Mouse (Mus musculus) cerebellum, adult 11 months (tissue): ENCODE data around the gene Stx1a.

ENCODE experiments used
- DNase-seq: peaks from one replicate; pipeline ENCODE4 v3.0.0; 2022

The Stx1a gene

DNA sequence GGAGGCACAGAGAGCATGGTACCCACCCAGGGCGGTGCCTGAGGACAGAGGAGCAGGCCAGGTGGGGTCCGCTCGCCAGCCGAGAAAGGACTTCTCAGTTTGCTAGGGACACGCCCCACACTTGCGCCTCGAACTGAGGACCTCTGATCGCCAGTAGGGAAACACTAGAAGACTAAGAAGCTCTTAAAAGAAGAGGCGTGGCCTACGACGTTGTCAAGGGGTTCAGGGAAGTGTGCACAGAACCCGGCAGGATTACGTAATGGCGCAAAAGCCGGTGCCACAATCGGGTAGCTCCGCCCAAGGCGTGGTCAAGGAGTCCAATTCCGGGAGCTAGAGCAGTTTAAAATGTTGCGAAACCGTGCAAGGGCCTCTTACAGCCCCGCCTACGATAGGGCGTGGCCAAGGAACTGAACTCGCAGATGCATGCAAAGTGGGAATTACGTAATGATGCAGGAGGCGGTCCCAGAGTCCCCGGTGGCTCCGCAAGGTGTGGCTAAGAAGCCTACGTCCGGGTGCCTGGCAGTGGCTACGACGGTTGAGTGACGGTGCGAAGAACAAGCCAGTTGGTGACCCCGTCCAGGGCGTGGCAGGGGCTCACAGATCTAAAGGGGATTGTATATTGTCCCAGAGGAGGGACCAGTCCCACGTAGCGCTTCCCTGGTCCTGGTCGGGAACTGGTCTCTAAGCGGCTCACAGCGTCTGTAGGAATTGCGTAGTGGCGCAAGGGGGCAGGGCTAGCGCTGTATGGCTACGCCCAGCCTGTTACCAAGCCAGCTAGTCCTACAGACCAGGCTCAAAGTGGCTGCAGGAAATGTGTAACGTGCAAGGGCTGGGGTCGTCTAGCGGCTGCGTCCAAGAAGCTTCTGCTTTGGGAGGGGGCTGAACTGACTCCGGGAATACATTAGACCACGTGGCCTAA, 14.4 kb upstream of the Stx1a start, which contains the start of gene Abhd11:
TSS of gene Abhd11 (plus strand) at position 482 of the 919 bp plus-strand sequence.
- peak; percentile 99 for DNase-seq

DNA sequence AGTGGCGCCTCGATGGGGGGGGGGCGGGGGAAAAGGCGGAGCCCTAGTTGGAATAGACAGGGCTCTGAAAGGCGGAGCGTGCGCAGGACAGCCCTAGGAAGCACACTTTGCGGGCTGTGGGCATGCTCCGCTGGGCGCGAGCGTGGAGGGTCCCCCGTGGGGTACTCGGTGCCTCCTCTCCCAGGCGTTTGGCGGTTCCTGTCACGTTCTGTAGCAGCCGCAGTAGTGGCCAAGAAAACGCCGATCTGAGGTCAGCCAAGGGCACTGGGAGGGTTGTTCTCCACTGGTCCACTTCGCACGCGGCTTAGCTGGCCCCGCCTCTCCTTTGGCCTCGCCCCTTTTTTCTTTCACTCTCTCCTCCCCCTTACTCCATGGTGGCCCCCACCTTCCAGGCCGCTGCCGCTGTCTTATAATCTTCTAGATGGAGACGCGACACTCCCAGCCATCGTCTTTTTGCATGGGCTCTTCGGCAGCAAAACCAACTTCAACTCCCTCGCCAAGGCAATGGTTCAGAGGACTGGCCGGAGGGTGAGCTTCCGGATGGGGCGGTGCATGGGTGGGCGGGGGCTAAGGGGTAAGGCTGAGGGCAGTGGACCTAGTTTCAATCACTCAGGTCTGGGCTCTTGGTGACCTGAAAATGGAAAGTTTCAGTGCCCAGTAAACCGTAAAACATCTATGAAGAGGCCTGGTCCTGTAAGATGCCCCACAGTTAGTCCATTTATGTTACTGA, 13.5 kb upstream of the Stx1a start:
- DNase-seq, result peak; percentile 85

DNA sequence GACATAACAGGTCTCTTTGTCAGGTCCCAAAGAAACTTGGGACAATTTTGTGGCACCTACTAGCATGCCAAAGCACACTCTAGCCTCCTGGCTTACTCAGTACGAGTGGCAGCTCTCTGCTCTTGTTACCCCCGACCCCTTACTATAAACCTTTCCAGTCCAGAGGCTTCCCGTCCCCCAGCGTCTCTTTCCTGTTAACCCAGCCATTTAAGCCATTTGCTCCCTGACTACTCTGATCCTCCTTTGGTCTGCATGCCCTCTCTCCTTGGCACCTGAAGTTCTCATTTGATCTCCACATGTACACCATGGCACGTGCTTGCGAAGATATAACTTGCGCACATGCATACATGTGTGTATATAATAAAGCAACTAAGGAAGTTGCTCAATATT, 13.0 kb upstream of the Stx1a start:
- no peak for DNase-seq

DNA sequence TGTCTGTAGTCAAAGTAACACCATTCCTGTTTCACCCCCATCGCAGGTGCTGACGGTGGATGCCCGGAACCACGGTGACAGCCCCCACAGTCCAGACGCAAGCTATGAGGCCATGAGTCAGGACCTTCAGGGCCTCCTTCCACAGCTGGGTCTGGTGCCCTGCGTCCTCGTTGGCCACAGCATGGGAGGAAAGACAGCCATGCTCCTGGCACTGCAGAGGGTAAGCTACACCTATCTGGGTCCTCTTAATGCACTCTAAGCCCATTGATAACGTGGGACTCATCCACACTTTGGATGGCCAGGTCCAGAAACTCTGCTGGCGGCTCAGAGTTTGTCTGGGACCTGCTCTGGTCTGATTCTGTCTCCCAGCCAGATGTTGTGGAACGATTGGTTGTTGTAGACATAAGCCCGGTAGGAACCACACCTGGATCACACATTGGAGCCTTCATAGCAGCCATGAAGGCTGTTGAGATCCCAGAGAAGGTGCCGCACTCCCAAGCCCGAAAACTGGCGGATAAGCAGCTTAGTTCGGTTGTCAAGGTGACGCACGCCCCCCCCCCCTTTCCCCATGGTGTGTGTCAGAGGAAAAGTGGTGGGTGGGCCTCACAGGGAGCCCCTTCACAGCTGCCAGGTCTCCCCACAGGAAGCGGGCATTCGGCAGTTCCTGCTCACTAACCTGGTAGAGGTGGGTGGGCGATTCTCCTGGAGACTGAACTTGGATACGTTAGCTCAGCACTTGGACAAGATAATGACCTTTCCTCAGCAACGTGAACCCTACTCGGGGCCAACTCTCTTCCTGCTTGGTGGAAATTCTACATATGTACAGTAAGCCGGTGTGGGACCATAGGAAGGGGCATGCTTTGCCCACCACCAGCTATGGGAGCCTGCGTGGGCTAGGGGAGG, 12.2 kb upstream of the Stx1a start:
- DNase-seq, result no peak

DNA sequence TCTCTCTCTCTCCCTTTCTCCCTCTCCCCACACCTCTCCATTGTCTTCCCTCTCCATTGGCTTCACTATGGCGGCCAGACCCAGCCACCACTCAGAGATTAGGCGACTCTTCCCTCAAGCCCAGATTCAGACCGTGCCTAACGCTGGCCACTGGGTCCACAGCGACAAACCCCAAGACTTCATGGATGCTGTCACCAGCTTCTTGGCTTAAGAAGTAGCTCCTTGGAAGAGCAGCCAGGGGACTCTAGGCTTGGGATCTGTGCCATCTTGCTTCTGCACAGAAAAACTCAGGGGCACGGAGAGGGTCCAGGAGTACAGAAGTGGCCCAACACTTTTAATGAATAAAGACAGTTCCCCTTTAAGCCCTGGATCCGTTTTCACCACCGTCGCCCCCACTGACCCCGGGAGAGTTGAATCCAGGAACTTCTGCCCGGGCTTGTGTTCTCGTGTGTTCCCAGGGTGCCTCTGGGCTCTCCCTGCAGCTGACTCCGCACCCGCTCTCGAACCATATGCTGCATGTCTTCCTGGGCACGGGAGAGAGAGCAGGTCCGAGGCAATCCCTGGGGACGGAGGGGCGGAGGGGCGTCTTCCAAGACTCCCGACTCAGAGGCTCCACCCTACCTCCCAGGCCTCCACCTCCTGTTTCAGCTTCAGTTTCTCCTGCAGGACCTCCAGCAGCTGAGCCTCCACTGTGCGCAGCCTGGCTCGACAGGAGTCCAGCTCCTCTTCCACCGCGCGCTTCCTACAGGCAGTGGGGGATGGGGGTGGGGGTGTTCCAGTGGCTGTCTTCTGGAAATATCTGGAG, 11.3 kb upstream of the Stx1a start:
- no peak for DNase-seq

DNA sequence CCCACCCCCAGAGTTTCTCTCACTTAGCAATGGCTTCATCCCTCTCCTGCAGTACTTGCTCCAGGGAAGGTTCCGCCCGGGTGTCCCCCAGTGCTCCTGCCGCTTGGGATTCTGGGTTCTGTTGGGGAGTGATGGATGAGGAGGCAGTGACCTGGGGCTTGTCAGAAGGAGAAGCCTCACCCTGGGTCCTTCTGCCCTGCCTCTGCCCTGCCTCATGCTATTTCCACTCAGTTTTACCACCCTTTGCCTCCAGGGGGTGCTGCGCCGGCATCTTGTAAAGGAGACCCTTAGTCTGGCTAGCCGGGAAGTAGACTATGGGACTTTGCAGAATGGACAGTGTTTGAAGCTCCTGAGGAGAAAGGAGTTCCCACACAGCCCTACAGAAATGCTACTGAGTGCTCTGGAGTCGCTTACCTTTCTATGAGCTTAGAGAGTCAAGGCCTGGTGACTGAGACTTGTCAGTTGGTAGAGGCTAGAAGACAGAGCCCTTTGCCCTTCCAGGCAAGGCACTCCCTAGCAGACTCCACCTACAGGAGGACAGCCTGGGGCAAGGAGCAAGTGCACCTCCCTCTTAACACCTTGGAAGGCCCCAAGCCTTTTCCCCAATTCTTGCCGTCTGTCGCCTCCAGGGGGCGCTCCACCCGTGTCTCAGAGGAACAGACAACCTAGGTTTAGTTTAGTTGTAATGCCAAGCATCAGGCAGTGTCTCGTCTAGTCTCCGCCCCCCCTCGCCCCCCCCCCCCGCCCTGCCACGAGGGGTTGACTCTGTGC, 10.4 kb upstream of the Stx1a start:
- DNase-seq, result peak; percentile 77

DNA sequence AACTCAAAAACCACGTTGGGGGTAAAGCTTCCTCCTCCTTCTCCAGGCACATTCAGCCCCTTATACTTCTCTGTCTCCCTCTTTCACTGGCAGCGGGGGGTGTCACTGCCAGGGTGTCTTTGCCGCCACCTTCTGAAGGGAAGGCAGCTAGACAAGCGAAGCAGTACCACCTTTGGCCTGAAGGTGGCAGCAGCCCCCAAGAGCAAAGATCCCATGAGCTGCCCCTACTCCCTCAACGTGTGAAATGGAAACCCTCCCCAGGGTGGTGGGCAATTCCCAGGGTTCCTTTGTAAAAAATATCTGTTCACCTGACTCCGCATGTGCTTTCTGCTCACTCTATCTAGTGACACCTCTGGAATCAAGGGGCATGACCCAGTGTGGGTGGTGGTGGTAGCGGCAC, 7.8 kb upstream of the Stx1a start:
- DNase-seq, result peak; percentile 84

DNA sequence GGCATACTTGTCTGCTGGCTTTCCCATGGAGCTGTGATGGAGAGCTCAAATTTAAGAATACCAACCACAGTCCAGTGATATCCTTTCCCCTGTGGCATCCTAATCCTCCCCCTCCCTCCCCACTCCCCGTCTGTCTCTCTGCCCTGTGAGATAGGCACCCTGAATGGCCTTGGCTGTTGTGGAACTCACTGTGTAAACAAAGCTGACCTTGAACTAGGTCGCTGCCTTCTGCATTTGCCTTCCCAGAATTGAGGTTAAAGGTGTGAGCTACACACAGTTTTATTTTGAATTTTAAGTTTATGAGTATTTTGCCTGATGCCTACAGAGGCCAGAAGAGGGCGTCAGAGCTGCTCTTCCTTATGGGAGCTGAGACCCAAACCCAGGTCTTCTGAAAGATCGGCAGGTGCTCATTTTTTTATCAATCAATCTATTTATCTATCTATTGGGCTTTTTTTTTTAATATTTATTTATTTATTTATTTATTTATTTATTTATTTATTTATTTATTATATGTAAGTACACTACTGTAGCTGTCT, 7.0 kb upstream of the Stx1a start:
- DNase-seq, result no peak

DNA sequence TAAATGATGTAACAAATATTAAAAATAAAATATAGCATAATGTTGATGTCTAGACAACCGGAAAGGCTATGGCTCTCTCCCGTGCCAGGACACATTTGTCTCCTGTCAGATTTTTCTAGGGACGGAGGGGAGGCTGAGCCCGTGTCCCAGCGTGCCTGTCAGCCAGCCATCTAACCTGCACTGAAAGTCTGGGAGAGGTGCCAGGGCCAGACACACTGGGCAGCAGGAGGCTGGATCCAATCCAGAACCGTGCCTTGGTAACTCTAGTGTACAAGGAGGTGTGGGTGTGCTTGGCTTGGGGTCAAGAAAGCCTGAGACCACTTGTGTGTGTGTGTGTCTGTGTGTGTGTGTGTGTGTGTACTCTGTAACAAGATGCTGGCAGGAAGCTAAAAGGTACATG, 1.5 kb upstream of the Stx1a start:
- peak; percentile 90 for DNase-seq

DNA sequence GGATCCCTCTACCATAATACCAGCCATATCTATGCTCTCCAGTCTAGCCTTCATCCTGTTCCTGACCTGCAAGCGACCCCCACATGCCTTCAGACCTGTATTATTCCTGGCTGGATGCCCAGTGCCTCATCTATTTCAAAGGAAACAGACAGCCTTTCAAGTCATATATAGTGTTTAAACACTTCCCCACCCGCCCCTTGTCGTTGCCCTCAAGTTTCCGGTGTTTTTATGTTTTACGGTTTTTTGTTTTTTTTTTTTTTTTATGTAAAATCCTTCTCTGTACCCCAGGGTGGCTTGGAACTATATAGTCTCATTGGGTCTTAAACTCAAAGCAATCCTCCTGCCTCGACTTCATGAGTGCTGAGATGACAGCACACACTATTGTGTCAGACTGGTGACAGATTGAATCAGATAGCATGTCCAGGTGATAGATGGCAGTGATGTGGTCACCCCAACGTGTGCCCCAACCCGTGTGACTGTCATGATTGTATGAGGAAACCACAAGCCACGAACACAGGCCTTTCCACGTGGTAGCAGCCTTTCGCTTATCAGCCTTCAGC, 1.5 kb downstream of the Stx1a start:
- no peak for DNase-seq

DNA sequence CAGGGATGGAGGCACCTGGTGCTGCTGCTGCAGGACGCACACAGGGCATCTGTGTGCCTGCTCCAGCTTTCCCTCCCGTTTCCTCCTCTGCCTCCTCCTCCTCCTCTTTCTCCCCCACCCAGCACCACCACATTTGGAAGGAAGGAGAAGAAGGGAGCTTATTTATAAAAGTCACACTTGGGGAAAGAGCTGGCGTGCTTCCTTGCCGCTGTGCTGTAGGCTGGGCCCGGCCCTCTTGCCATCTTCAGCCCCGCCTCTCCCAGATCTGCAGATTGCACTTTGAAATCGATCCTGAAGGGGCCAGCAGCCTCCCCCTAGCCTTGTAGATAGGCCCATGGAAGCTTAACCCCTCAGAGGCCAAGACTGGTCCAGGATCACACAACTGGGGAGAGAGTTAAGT, 2.6 kb downstream of the Stx1a start:
- no peak for DNase-seq

DNA sequence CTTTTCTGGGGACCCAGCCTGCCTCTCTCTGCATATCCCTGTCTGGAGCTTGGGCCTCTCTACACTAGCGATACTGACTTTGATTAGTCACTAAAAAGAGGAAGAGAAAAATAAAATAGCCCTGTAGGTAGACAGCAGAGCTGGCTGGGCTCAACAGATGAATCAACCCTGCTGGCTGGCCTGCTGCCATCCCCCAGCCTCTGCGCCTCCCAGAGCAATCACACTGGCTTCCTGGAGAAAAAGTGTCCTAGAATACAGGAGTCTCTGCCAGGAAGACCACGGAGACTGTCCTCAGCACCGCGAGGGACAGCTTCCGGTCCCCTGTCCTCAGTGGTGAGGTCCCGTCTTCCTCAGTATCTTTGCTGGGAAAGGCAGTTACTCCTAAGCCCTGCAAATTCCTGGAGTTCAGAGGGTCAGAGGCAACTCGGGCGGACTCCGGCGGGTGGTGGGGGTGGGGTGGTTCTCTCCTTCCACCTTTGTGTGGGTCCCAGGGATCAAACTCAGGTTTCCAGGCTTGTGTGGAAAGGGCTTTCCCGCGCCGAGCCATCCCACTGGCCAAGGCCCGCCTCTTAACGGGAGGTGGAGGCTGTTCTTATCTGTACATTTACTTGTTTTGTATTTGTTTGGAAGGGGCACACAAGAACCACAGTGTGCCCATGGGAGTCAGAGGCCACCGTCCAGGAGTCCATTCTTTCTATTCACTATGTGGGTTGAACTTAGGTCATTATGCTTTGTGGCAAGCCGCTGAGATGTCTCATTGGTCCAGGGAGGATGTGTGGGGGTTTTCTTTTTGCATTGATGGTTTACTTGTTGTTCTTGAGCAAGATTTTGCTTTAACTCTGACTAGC, 5.9 kb downstream of the Stx1a start:
- peak; percentile 61 for DNase-seq

DNA sequence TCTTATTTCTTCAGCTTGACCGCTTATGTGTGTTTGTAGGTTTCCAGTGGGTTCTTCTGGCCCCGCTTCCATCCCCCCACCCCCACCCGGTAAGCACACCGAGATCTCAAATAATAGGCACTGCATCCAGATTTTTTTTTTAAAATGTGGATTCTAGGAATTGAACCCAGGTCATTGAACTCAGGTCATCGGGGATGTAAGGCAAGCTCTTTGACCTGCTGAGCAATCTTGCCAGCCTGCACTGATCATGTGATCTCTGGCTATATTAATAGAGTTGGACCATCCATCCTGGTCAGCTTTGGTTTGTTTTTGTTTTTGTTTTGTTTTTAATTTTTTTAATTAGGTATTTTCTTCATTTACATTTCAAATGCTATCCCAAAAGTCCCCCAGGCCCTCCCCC, 9.3 kb downstream of the Stx1a start:
- no peak for DNase-seq

DNA sequence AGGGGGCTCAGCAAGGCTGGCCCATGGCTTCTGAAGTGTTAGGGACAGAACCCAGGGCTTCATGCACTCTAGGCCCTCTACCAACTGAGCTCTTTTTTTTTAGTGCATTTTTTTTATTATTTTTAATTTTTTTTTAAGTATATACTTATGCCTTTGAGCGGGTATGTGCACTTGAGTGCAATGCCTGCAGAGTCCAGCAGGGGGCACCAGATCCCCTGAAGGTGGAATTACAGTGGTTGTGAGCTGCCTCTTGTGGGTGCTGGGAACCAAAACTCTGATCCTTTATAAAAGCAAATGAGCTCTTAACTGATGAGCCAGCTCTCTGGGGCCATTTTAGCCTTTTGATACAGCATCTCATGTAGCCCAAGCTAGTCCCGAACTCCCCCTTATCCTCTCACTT, 11.3 kb downstream of the Stx1a start:
- DNase-seq, result no peak

DNA sequence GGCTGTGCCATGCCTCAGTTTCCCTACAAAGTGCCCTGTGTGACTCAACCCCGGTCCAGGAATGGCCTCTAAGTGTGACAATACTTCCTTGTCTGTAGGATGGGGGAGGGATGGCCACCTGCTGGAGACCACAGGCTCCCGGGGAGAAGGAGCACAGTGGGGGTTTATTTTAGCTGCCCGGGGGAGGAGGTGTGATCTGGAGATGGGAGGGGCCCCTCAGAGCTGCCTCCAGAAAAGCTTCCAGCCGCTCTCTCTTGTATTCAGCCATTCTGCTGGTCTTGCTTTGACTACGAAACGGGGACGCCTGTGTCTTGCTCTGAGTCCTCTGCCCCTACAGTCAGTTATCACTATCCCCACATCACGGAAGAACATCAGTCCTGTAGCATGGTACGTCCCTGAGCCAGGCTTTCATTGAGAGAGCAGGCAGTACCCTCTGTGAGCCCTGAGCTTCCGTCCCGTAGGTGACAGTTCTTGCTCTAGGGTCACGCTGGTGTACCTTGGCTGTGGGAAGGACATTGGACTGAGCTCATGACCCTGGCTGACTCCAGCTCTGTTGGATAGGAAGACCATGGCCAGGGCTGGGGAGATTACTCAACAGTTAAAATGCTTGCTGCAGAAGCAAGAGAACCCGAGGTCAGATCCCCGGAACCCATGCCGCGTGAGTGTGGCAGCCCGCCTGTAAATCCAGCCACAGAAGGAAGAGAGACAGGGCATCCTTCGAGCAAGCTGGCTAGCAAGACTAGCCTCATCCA, 12.5 kb downstream of the Stx1a start:
- no peak for DNase-seq

DNA sequence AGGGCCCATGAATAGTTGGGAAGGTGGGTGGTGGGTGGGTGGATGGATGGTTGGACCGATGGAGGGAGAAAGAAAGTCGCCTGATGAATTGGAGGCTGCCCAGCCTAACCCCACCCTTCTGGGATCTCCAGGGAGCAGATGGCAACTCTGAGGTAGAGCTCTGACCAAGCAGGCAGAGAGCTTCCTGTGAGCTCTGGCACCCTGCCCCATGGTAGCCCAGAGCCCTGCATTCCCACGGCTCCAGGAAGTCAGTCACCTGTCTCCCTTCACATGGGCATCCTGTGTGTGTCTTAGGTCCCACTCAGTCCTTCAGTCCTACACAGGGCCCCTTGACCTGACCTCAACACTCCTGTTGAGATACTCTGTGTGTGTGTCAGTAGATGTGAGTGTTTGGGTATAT, 14.7 kb downstream of the Stx1a start:
- no peak for DNase-seq

DNA sequence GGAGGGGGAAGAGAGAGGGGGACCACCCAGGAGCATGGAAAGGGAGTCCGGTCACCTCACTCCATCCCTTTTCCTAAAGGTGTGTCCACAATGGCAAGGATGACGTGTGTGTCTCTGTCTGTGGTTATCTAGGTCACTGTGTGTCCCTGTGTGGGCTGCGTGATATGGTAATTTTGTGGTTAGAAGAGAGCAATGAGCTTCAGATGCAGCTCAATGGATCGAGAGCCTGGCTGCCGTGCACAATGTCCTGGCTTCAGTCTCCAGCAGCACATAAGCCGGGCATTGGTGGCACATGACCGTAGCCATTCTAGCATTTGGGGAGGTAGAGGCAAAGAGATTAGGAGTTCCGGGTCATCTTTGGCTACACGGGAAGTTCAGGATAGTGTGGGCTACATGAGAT, 16.3 kb downstream of the Stx1a start:
- no peak for DNase-seq

DNA sequence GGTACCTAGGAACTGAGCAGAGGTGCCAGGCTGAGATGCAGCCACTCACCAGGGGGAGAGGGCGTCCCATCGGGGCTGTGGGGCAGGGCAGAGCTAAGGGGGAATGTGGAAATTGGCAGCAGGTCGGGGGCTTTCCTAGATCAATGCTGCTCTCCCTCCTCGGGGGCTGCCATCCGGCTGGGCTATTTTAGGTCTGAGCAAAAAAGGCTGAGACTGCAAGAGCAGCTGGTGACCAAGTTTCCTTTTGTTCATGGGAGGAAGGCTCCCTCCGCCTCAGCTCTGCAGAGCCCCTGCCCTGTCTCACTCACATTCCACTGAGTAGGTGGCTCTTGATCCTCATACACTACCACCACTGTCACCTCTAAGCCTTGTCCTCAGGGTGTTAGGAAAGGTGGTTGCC, 16.8 kb downstream of the Stx1a start:
- no peak for DNase-seq

DNA sequence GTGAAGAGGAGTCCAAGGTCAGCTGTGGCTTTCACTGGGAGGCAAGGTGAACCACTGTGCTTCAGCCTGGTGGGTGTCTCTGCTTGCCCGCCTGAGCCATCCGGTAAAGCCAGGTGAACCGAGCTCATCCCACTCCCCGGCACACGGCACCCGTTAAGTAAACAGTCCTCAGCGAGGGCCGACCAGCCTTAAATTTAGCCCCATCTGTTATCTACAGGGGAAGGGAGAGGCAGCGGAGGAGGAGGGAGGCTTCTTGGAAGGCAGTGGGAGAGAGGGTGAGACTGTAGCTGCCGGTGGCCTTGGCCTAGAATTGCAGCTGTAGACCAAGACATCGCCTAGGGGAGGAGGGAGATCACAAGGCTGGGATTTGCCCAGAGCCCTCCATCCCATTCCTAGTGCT, 17.5 kb downstream of the Stx1a start:
- no peak for DNase-seq
